Mouse (Mus musculus) hindbrain, embryonic 15.5 days (tissue): ENCODE data around the gene Gm340. TPM values are rescaled to one million over a fixed set of nuclear protein-coding genes. Genes with fewer than 3 reads are reported as not detected.
A peak's percentile ranks its signal among the peaks of the same experiment; 100 is the strongest.

Source experiments
- ATAC-seq: fragments of 200-750 bp; cut with Nextera tagmentation; 2 replicates; pipeline ENCODE4 v1.8.0; 2017; ENCODE audit warnings: low read depth, moderate number of reproducible peaks, moderate TSS enrichment; ENCODE audit not compliant: low FRiP score
- H3K27ac ChIP-seq: fragments of 300-500 bp; sonication (generic); replicated peaks from 2 replicates; pipeline ENCODE4 v1.5.1; 2015; ENCODE audit warnings: mild to moderate bottlenecking, inconsistent platforms
- H3K27me3 ChIP-seq: fragments of 300-500 bp; sonication (generic); 2 replicates; pipeline ENCODE4 v1.6.1; 2015; ENCODE audit warnings: control low read depth, inconsistent platforms
- H3K36me3 ChIP-seq: fragments of 300-500 bp; sonication (generic); 2 replicates; pipeline ENCODE4 v1.6.1; 2015; ENCODE audit warnings: control low read depth, inconsistent platforms
- H3K4me1 ChIP-seq: fragments of 300-500 bp; sonication (generic); replicated peaks from 2 replicates; pipeline ENCODE4 v1.6.1; 2015; ENCODE audit warnings: control low read depth, inconsistent platforms
- H3K4me2 ChIP-seq: fragments of 300-500 bp; sonication (generic); 2 replicates; pipeline ENCODE4 v1.6.1; 2015; ENCODE audit warnings: moderate library complexity, mild to moderate bottlenecking, inconsistent platforms
- H3K4me3 ChIP-seq: fragments of 300-500 bp; sonication (generic); 2 replicates; pipeline ENCODE4 v1.5.1; 2015; ENCODE audit warnings: mild to moderate bottlenecking, inconsistent platforms
- H3K9ac ChIP-seq: fragments of 300-500 bp; sonication (generic); 2 replicates; pipeline ENCODE4 v1.6.1; 2015; ENCODE audit warnings: inconsistent platforms
- H3K9me3 ChIP-seq: fragments of 300-500 bp; sonication (generic); 2 replicates; pipeline ENCODE4 v1.6.1; 2016; ENCODE audit warnings: control low read depth, inconsistent platforms
- WGBS: fragments of 180-500 bp; shearing (Covaris S2); methylation state at CpG from one replicate; pipeline ENCODE4 v1.1.7; 2015; 5-methylcytosine and 5-hydroxymethylcytosine counted together
- microRNA-seq: library from miRNA; unstranded; fragments of <30 nt; microRNA quantifications from one replicate; pipeline ENCODE4, GENCODE M21; 2016
- polyA plus RNA-seq: library from polyadenylated mRNA; unstranded; fragments of >200 nt; fragmentation: Nextera tagmentation; extraction: Ambion mirVana; gene quantifications from 2 replicates; pipeline ENCODE4 v1.2.1, GENCODE M21; 2015

The Gm340 gene
- polyA plus RNA-seq, 1 experiment from 2014 or later: 2.4 TPM

- Histone ChIP-seq H3K9me3 (no peaks in the 10 kb centered on the region), H3K4me1 (peaks cover 60% of the 10 kb centered on the region)
Measured at GRCm38 (mm10) chr19:41617102-41617501, 34.9 kb downstream of the Gm340 start.

GRCm38 (mm10) chr19:41618153-41618657 lies 36.0 kb downstream of the Gm340 start:
- Histone ChIP-seq H3K9me3 (no peaks in the 10 kb centered on the region), H3K27me3 (no peaks in the 10 kb centered on the region), H3K27ac (peak overlapping the region; percentile 22; the same call in 1 of the 2 replicates), H3K4me2 (no peak overlapping the region), H3K36me3 (no peaks in the 10 kb centered on the region), H3K4me3 (no peak overlapping the region), H3K9ac (no peak overlapping the region), H3K4me1 (peaks cover 52% of the 10 kb centered on the region)
- ATAC-seq: peak; percentile 42
- 34% methylated on average over 6 of the region's 6 CpGs for WGBS

More at GRCm38 (mm10) chr19:41617102-41617501, 34.9 kb downstream of the Gm340 start:
- WGBS: 67% methylated on average over 13 of the region's 13 CpGs
- ATAC-seq: no peak
- H3K36me3 ChIP-seq: no peaks in the 10 kb centered on the region
- no peak overlapping the region for H3K9ac ChIP-seq
- no peak overlapping the region for H3K4me2 ChIP-seq
- H3K4me3 ChIP-seq: no peak overlapping the region
- H3K27ac ChIP-seq: no peak overlapping the region
- H3K27me3 ChIP-seq: no peaks in the 10 kb centered on the region

GRCm38 (mm10) chr19:41618771-41619385 lies 36.7 kb downstream of the Gm340 start:
- Histone ChIP-seq H3K4me2 (no peak overlapping the region), H3K27ac (peak overlapping the region; percentile 22; the same call in 1 of the 2 replicates), H3K4me3 (no peak overlapping the region), H3K9me3 (no peaks in the 10 kb centered on the region), H3K27me3 (no peaks in the 10 kb centered on the region), H3K4me1 (peaks cover 47% of the 10 kb centered on the region), H3K9ac (no peak overlapping the region), H3K36me3 (peaks cover 3% of the 10 kb centered on the region)
- WGBS: 44% methylated on average over 19 of the region's 19 CpGs
- ATAC-seq: no peak

- peaks cover 30% of the 10 kb centered on the region for H3K4me1 ChIP-seq
- no peaks in the 10 kb centered on the region for H3K27me3 ChIP-seq
- H3K9me3 ChIP-seq: peaks cover 4% of the 10 kb centered on the region; the same call in 1 of the 2 replicates
- H3K36me3 ChIP-seq: peaks cover 19% of the 10 kb centered on the region
- H3K27ac ChIP-seq: no peak overlapping the region
- ATAC-seq: no peak
- H3K4me2 ChIP-seq: no peak overlapping the region
- H3K4me3 ChIP-seq: no peak overlapping the region
- H3K9ac ChIP-seq: no peak overlapping the region
- 83% methylated on average over 14 of the region's 14 CpGs for WGBS
Measured at GRCm38 (mm10) chr19:41620366-41621092, 38.4 kb downstream of the Gm340 start.

GRCm38 (mm10) chr19:41628970-41629369 lies 46.8 kb downstream of the Gm340 start:
- Histone ChIP-seq H3K27me3 (no peaks in the 10 kb centered on the region), H3K4me3 (no peak overlapping the region), H3K9me3 (peaks cover 4% of the 10 kb centered on the region; the same call in 1 of the 2 replicates), H3K4me2 (no peak overlapping the region), H3K36me3 (peaks cover 31% of the 10 kb centered on the region), H3K9ac (no peak overlapping the region), H3K27ac (no peak overlapping the region), H3K4me1 (no peaks in the 10 kb centered on the region)
- ATAC-seq: no peak
- WGBS: 75% methylated on average over 11 of the region's 11 CpGs

DNA sequence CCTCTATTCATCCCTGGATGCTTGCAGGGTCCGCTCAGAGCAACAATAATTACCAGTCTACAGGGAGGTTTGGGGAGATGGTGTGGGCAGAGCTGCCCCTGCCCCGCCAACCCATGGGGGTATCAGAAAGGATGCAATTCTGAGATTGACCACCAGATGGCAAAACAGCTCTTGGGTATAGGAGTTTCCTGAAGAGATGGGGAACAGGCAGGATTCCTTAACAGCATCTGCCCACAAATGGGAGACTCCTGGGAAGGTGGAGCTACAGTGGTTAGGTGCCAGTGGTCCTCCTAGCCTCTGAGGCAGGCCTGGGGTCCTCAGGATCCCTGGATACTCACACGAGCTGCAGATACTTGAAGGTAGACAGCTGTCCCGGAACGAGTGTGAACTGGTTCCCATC lies 47.4 kb downstream of the Gm340 start:
- H3K9me3 ChIP-seq: peaks cover 4% of the 10 kb centered on the region; the same call in 1 of the 2 replicates
- ATAC-seq: peak; percentile 23; the same call in 1 of the 2 replicates
- no peak overlapping the region for H3K4me3 ChIP-seq
- H3K27me3 ChIP-seq: no peaks in the 10 kb centered on the region
- no peaks in the 10 kb centered on the region for H3K4me1 ChIP-seq
- peaks cover 25% of the 10 kb centered on the region for H3K36me3 ChIP-seq
- H3K4me2 ChIP-seq: no peak overlapping the region
- H3K9ac ChIP-seq: no peak overlapping the region
- no peak overlapping the region for H3K27ac ChIP-seq
- 48% methylated on average over 5 of the region's 5 CpGs for WGBS

DNA sequence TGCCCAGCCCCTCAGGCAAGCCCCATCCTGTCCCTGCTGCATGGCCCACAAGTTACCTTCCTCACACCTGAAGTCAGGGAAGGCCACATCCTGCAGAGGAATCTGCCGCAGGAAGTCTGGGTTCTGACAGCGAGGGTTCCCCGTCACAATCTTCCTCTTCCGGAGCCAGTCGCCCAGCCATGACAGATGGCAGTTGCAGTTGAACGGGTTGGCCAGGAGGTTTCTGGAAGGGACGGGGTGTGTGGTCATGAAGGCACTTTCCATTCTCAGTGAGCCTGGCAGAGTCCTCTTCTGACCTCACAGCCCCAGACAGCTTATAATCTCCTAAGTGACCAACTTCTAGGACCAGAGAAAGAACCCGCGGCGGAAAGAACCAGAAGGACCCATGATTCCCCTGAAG lies 51.9 kb downstream of the Gm340 start:
- H3K27me3 ChIP-seq: no peaks in the 10 kb centered on the region
- 86% methylated on average over 10 of the region's 10 CpGs for WGBS
- no peak overlapping the region for H3K4me3 ChIP-seq
- no peaks in the 10 kb centered on the region for H3K9me3 ChIP-seq
- no peak for ATAC-seq
- no peaks in the 10 kb centered on the region for H3K4me1 ChIP-seq
- no peak overlapping the region for H3K4me2 ChIP-seq
- no peak overlapping the region for H3K9ac ChIP-seq
- H3K36me3 ChIP-seq: 0 out of 2 replicates have a peak, but pooled peaks cover 4% of the 10 kb centered on the region
- H3K27ac ChIP-seq: no peak overlapping the region

GRCm38 (mm10) chr19:41634999-41635398 lies 52.8 kb downstream of the Gm340 start:
- no peak for ATAC-seq
- Histone ChIP-seq H3K27me3 (no peaks in the 10 kb centered on the region), H3K4me3 (no peak overlapping the region), H3K9ac (no peak overlapping the region), H3K27ac (no peak overlapping the region), H3K4me1 (no peaks in the 10 kb centered on the region), H3K9me3 (no peaks in the 10 kb centered on the region), H3K36me3 (0 out of 2 replicates have a peak, but pooled peaks cover 4% of the 10 kb centered on the region), H3K4me2 (no peak overlapping the region)
- 43% methylated on average over 6 of the region's 6 CpGs for WGBS

Small RNA genes within 50 kb of the gene (microRNA-seq; reads per million reads assigned to microRNA genes)
- gene Mir8091: not detected

Other genes with a start within 250 kb of the Gm340 start
- 1.8 and 2.6 TPM in 2 replicates for gene Pik3ap1, start 197.3 kb upstream of the Gm340 start, polyA plus RNA-seq
- gene Lcor, start 99.7 kb upstream of the Gm340 start, polyA plus RNA-seq: 14.6 and 15.4 TPM in 2 replicates
- gene Slit1, start 161.3 kb downstream of the Gm340 start, polyA plus RNA-seq: 23.5 and 25.7 TPM in 2 replicates
- 5.8 and 6.6 TPM in 2 replicates for gene Arhgap19, start 219.7 kb downstream of the Gm340 start, polyA plus RNA-seq
- gene Frat1, start 247.6 kb downstream of the Gm340 start, polyA plus RNA-seq: 19.1 and 21.1 TPM in 2 replicates